Mouse (Mus musculus) heart, adult 2 months (tissue): ENCODE results near the gene Bst1.

Experiments
- CTCF ChIP-seq: fragments of 200-600 bp; IDR thresholded peaks from 2 replicates; pipeline ENCODE4 v1.8.1; 2022; ENCODE audit warnings: antibody characterized with exemption, mild to moderate bottlenecking, moderate library complexity
- EP300 ChIP-seq: fragments of 200-500 bp; IDR thresholded peaks from 2 replicates; pipeline ENCODE4 v1.6.1; 2011; ENCODE audit warnings: low read depth, low read length, control low read depth; ENCODE audit not compliant: insufficient read depth

GRCm38 (mm10) chr5:43792354-43792753, 26.3 kb upstream of the Bst1 start:
- no peak for TF ChIP-seq CTCF
- TF ChIP-seq EP300 = no peak
